Mouse (Mus musculus): ENCODE measurements around the gene Begain.

The Begain gene

DNA sequence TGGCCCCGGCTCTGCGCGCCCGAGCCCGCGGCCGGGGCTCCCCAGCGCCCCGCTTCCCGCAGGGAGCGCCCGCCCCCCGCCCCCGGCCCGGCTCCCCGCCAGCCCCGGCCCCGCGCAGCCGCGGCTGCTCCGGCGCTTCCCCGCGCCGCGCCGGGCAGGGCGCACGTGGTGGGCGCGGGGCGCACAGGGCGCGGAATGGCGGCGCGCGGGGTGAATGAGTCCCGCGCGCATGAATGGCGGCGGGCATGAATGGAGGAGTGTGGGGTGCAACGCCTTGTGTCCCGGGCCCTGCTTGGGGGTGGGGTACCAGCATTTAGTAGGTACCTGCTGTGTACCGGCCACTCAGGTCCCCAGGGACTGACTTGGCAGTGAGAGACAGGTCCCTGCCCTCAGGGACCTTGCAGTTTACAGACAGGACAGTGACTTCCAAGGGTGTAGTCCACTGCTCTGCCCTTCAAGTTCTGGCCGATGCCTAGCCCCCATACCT, at the start of gene Begain:
Gene Begain, minus strand, starts transcription at position 51 of the 487 bp plus-strand sequence.
- DNase-seq (ENCODE audit: low read depth in 2 of 2, low spot score in 2 of 2) = no peak

DNA sequence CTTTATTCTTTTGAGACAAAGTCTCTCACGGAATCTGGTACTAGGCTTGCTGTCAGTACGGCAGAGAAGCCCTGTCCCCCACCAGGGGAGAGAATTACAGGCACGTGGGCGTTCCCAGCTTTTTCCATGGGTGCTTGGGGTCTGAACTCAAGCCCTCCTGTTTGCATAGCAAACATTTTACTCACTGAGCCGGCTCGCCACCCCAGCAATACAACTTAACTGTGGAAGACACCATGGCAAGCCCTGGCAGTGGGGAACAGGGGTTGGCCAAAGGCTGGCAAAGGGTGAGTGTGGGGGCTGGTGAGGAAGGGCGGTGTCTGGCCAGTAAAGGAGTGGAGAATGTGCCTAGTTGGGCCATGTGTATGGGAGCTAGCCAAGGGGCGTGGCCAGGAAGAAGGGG, 47.7 kb upstream of the Begain start:
- no peak for DNase-seq (ENCODE audit: low read depth in 2 of 2, low spot score in 2 of 2)

DNA sequence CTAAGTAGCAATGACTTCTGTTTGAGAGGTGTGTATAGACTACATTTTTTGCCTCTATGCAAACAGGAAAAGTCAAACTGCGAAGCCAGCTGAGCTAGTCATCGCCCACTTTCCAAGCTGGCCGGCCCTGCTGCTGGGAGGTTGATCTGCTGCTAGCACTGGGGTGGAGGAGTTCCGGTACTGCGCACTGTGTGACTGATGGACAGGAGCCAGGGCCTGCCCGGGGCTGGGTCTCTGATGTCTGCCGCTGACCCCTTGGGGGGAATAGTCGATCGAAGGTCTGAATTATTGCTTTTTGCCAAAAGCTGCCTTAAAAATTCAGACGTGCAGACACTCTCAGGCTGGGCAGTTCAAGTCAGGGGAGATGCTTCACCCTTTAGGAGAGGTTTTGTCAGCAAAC, 47.1 kb upstream of the Begain start:
- DNase-seq (ENCODE audit: low read depth in 2 of 2, low spot score in 2 of 2) = no peak

DNA sequence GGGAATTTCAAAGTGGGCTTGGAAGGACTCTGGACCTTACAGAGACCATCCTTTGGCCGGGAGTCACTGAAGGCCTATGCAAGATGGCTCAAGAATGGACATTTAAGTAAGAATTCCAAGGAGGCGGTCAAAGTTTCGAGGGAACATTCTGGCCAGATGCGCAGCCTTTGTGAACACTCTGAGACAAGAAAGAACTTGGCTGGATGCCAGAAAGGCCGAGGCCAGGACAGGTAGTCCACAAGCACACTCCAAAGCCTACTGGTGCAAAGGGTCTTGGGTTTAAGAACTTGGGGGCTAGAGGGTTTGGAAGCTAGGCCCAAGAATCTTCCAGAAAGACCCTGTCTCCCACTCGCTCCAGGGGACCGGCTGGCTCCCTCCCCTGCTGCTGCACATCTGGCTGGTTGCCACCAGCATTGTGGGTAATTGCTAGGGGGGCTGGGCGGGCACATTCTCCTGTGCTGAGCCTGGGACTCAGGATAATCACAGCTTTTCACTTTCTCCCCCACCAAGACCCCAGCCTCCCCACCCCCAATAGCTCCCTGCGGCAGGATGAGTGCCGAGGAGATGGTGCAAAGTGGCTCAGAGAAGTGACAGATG, 45.1 kb upstream of the Begain start:
- DNase-seq (ENCODE audit: low read depth in 2 of 2, low spot score in 2 of 2) = no peak

DNA sequence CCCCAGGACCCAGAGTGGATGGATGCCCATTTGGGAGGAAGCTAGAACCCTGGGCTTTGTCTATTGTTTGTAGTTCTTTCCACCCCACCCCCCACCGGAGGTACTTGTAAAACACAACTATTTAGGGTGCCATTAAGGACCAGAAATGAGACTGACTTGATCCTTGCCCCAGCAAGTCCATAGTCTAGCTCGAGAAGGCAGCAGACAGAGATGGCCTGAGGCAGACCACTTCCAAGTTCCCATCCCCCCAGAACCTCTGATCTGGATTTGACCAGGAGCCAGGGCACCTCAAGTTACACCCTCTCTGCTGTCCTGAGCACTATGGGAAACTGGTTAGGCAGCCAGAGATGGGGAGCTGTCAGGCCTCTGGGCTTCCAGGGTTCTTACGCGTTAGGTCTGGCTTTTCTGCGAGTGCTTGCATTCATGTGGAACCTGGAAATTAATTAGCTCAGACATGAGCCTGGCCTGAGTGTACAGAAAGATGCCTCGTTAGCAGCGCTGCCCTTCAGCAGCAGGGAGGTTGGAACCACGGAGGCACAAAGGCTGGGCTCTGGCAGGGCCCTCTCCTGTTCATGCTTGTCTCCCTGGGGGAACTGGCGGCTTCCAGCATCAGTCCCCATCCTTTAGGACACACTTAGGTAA, 44.5 kb upstream of the Begain start:
- DNase-seq (ENCODE audit: low read depth in 2 of 2, low spot score in 2 of 2) = no peak

DNA sequence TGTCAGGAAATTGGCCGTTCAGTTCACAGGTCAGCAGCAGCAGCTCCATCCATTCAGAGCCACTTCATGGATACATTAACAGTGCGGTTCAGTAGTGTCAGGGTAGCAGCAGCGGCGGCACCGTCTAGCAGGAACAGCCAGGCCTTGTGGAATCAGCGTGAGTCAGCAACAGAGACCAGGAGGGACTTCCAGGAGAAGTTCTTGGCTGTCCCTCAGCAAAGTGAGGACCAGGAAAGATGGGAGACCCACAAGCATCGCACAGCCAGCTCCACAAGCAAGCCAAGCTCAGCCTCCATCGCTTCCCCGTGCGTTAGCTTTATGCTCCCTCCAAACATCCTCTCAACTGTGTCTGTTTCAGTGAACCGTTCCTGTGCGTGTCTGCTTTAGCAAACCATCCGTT, 40.9 kb upstream of the Begain start:
- no peak for DNase-seq (ENCODE audit: low read depth in 2 of 2, low spot score in 2 of 2)

DNA sequence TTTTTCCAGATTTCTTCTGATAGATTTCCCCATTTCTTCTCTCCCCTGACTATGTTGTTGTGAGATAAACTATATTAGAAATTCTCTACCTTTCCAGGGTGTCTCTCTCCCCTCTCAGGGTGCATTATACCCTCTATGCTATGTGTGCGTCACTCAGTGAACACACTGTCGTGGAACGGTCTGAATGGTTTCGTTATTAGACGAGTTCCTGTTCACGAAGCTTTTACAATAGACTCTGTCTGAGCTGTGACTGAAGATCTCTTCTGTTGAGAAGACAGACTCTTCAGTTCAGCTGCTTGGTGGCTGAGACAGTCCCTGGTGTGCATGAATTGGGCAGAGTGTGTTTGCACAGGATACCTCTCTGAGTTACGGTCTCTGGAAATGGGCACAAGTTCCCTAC, 32.4 kb upstream of the Begain start:
- DNase-seq (ENCODE audit: low read depth in 2 of 2, low spot score in 2 of 2) = no peak

DNA sequence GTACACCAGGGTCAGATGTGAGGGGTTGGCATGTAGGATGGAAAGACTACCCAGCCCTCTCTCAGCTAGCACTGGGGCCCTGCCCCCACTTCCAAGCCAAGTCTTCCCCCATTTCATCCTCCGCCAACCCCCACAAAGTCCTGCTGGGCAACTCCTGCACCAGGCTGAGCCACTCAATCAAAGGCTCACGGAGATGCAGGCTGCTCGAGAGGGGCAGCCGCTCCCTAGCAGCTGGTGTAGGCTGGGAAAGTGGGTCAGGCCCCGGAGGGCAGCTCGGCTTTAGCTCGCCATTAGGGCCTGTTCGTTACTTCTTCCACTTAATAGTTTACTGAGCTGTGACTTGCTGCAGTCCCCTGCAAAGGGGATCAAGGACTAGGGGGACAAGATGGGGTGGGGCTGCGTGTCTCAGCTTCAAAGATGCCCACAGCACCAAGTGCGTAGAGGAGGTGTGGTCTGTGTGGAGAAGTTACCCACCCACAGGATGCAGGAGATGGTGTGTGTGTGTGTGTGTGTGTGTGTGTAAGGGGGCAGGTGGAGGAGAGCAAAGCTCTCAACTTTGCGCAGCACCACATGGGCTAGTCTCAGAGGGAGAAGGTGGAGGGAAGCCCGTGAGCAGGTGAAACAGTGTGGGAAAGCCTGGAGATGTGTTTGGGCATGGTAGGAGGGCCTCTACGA, 22.6 kb upstream of the Begain start:
- peak in 1 of 2 experiments; percentile 44 for DNase-seq (ENCODE audit: low read depth in 2 of 2, low spot score in 2 of 2)

DNA sequence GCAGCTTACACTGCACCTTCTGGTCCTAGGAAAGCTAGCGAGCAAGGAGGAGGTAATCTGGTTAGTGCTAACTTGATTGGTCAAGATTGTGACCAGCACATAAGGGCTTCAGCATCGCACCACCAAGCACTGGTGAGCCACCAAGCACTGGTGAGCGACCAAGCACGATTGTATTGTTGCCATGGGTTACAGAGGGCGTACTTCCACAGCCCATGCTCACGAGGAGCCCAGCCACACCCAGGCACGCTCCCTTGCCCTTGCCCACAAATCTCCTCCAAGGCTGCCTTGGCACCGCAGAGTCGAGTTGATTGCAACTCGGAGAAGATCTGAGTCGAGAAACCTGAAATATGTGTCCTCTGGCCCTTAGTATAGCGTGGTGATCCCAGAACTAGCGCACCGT, 22.0 kb upstream of the Begain start:
- no peak for DNase-seq (ENCODE audit: low read depth in 2 of 2, low spot score in 2 of 2)

DNA sequence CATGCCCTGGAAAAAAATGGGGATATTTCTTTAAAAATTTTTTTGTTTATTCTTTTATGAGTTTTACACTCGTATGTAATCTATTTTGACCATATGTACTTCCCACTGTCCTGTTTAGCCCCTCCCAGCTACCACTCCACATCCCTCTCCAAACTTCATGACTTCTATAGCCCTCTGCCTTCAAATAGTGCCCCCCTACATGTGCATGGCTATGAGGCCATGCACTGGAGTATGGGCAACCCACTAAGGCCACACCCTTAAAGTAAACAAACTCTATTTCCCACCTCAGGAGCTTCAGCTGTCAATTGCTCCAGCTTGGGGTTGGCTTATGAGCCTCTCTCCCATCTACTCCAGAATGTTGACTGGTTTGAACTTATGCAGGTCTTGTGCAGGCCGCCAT, 18.1 kb upstream of the Begain start:
- no peak for DNase-seq (ENCODE audit: low read depth in 2 of 2, low spot score in 2 of 2)

DNA sequence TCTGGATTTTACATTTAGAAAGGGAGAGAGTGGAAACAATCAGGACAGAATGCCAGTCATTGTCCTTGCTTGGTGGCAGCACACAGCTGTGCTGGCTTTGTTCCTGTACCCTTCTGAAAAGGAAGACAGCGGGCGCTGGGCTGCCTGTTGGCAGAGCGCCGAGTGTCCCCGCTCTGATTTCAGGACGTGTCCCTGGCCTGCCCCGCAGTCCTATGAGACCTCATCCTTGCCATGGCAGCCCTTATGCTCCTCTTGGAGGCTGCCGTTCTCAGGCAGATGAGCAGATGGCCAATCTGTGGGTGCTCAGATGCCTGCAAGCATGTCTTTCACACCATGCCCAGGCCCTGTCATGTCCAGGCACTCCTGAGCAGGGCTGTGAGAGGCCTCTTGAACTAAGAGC, 17.7 kb upstream of the Begain start:
- DNase-seq (ENCODE audit: low read depth in 2 of 2, low spot score in 2 of 2) = no peak

DNA sequence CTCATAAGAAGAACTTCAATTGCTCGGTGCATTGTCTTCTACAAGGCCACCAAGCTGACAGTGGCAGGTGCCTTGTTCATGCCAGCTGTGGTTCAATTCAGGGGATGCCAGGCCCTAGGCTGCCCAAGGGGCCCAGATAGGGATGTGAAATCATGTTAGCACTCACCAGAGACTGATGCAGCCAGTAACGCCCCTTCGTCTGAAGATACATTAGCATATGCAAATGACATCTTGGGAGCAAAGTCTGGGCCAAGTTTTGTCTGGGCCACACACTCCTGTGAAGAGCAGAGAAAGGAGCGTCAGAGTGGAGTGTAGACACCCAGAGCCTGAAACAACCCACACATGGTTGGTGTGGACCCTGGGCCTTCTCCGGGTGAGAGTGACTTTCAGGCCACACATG, 17.0 kb upstream of the Begain start:
- no peak for DNase-seq (ENCODE audit: low read depth in 2 of 2, low spot score in 2 of 2)

DNA sequence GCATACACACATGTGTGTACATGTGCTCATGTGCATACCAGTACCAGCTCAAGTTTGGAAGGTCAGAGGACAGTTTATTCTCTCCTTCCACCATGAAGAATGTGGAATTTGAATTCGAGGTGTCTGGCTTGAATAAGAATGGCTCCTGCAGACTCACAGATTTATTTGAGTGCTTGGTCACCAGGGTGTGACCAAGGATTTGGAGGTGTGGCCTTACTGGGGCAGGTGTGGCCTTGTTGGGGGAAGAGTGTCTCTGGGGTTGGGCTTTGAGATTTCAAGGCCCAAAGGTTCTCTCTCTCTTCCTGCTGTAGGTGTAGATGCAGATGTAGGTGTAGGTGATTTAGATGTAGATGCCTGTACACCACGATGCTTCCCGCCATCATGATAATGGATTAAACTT, 15.5 kb upstream of the Begain start:
- DNase-seq (ENCODE audit: low read depth in 2 of 2, low spot score in 2 of 2) = no peak

DNA sequence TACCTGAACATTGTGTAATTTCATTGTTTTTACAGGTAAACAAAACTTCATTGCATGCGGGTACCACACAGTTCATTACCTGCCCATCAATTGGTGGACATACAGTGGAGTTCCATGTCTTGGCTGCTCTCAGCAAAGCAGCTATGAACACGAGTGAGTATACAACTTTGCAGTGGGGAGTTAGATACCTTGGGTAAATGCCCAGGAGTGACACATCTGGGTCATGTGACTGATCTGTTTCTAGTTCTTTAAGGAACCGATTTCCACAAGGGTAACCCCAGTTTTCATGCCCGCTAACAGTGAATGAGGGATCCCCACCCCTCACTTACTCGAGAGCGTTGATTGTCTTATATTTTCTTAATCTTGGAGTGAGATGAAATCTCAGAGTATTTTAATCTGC, 9.0 kb upstream of the Begain start:
- no peak for DNase-seq (ENCODE audit: low read depth in 2 of 2, low spot score in 2 of 2)

DNA sequence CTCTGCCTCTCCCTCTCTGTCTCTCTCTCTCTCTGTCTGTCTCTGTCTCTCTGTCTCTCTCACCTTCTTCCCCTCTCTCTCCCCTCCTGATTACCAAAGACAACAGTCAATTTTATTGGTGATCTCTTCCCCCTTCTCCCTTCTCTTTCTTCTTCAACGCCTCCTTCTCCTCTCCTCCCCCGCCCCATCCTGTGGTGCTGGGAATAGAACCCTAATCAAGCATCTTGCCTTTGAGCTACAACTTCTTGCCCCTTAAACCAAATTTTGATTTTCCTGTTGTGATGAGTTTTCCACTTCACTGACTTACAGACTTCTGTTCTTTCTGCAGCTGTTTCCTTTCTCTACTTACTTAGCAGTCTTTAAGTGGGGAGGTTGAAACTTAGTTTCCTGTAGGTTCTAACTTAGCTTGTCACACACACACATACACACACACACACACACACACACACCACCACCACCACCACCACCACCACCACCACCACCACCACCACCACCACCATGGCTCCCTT, 6.8 kb upstream of the Begain start:
- DNase-seq (ENCODE audit: low read depth in 2 of 2, low spot score in 2 of 2) = no peak

DNA sequence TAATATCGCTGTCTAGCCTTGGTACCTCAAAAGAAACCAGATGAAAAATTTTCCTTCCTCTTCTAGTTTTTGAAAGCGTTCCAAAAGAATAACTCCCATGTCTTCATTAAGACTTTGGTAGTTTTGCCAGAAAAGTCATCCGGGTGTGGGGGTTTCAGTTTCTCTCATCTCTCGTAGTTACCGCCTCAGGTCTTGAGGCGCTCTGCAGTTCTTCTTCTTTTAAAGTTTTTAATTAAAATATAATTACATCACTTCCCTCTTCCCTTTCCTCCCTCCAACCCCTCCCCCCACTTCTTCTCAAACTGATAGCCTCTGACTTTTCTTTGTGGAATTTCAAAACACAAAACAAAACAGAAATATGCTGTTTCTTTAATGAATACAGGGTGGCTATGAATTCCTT, 6.1 kb upstream of the Begain start:
- no peak for DNase-seq (ENCODE audit: low read depth in 2 of 2, low spot score in 2 of 2)

DNA sequence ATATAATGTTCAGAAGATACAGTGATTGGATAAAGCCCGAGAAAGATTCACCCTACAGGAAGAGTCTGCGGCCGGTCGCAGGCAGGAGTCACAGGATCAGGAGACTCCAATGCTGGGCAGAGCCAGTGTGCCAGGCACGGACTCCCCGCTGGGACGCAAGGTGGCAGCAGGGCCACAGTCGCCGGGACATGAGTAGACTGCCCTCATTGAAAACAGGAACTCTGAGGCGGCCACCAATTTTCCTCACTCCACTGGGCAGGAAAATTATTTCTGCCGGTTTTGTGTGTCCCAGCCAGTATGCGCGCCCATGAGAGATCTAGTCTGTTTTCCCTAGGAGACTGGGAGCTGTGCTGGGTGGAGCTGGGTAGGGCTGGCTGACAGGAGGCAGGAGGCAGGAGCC, 3.2 kb upstream of the Begain start:
- DNase-seq (ENCODE audit: low read depth in 2 of 2, low spot score in 2 of 2) = no peak

DNA sequence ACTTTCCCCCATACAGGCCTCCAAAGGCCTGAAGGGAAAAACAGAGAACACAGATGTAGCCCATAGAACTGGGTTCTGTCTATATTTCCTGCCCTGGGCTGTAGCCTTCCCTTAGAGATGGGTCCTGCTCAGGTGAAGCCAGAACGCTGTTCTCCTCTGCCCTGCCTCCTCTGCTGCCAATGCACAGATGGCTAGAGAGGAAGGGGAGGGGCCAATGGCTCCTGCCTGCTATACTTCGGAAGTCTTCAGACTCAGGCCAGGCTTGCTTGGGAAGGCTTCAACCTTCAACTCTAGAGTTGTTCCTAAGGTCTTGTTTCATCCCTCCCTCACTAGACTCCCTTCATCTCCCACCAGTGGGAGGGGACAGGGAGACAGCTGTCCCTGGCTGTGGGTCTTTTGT, 1.7 kb upstream of the Begain start:
- DNase-seq (ENCODE audit: low read depth in 2 of 2, low spot score in 2 of 2) = no peak

DNA sequence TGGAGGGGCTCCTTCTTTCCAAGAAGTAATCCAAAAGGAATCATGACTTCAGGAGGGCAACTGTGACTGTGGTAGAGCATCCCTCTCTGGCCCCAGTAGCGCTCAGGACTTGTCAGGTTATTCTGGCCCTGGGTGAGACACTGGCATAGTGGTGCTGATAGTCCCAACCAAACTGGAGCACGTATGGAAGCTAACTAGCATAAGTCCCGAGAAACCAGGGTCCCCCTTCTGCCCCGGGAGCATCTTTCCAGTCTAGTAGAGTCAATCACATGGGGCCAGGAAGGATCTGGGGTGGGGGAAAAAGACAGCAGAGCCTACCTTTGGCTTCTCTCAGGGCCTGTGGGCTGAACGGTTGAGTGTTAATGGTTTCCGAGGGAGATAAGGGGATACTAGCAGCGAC, 721 bp upstream of the Begain start:
- no peak for DNase-seq (ENCODE audit: low read depth in 2 of 2, low spot score in 2 of 2)

DNA sequence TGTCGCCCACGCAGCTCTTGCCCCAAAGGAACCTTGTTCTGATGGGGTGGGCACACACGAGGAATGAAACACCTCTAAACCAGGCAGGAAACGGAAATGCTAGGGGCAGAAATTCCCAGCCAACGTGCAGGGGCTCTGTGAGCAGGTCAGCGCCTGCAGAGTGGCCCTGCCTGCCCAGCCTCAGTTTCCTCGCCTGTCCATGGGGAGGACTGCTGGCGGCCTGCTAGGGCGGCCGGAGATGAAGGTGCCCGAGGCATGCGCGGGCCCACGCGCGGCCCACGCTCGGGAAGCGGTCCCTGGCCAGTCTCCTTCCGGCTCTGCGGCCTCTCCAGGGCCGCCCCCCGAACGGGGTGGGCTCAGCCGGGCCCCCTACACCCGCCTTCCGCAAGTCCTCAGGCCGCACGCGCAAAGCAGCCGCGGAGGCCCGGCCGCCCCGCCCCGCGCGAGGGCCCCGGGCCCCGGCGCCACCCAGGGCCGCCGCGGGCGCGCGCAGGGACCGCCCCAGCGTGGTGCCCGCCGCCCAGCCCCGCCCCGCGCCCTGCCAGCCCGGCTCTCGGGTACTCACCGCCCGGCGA, 369 bp downstream of the Begain start:
- DNase-seq (ENCODE audit: low read depth in 2 of 2, low spot score in 2 of 2) = no peak

DNA sequence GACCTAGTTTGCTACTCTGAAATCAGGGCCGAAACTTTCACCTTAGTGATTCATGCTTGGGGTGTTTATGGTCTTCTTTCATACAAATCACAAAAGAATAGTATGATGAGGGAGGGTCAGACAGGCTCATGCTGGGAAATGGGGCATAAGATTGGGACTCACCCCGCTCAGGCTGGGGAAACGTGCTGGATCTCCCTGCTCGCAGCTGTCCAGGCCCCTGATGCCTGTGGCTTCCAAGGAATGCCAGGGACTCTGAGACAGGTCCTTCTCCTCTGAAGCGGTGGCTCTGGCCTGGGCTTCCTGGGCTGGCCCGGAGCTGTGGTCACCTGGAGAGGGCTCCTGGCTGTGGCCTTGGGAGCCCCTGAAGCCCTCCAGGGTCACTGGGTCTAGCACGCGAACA, 9.4 kb downstream of the Begain start:
- no peak for DNase-seq (ENCODE audit: low read depth in 2 of 2, low spot score in 2 of 2)

DNA sequence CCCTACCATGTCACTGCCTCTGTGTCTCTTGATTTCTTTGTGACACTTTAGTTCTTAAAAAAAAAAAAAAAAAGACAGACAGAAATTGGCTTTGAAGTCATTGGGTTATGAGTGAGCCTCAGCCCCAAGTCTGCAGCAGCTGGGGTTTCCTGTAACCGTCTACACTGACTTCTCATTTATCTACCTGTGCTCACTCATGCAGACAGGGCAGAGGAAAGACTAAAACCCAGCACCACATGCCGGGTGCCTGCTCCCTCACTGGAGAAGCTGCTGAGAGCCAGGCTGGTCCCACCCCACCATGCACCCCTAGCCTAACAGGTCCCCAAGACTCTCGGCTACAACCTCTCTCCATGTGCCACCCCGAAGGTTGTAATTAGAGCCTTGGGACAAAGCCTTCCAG, 10.3 kb downstream of the Begain start:
- DNase-seq (ENCODE audit: low read depth in 2 of 2, low spot score in 2 of 2) = no peak
